Mouse (Mus musculus): Measurements from ENCODE around the gene Stk32c. TPM values are rescaled to one million over a fixed set of nuclear protein-coding genes. Genes with fewer than 3 reads are reported as not detected.

Stk32c gene
- polyA plus RNA-seq, 1 experiment from 2014 or later = 0.46 TPM

DNA sequence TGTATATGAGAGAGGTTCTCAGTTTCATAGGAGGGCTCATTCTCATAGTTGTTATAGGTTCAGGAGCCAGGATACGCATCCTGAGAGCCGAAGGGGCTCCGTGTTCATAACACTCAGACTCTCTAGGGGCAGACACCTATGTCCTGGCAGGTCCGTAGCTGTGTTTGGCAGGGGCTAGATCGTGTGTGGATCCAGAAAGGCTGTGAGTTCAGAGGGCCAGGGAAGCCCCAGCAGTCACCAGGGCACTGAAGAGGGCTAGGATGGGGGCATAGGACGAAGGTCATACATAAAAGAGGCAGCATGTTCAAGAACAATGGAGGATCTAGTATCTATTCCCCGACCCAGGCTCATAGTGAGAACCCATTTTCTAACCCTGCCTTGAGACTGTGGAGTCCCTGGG, 117.8 kb downstream of the Stk32c start:
- 87% methylated on average over 7 of the region's 7 CpGs for WGBS
- no peak for ATAC-seq (ENCODE audit: low FRiP score)
- no peak overlapping the region for H3K27ac ChIP-seq

GRCm38 (mm10) chr7:139094761-139095160, 118.3 kb downstream of the Stk32c start:
- Histone ChIP-seq H3K4me2 (no peak overlapping the region), H3K4me3 (replicated peaks) (no peak overlapping the region), H3K27ac (no peak overlapping the region), H3K4me1 (no peaks in the 10 kb centered on the region), H3K27me3 (no peaks in the 10 kb centered on the region), H3K36me3 (replicated peaks) (peaks cover 94% of the 10 kb centered on the region), H3K9ac (no peak overlapping the region), H3K9me3 (no peaks in the 10 kb centered on the region)
- 90% methylated on average over 6 of the region's 6 CpGs for WGBS
- no peak for ATAC-seq (ENCODE audit: low FRiP score)

More for the DNA sequence above, 117.8 kb downstream of the Stk32c start:
- no peak overlapping the region for H3K9ac ChIP-seq
- H3K4me2 ChIP-seq = no peak overlapping the region
- no peaks in the 10 kb centered on the region for H3K4me1 ChIP-seq
- H3K9me3 ChIP-seq = no peaks in the 10 kb centered on the region
- H3K27me3 ChIP-seq = no peaks in the 10 kb centered on the region
- peaks cover 94% of the 10 kb centered on the region for H3K36me3 ChIP-seq (replicated peaks)
- no peak overlapping the region for H3K4me3 ChIP-seq (replicated peaks)

DNA sequence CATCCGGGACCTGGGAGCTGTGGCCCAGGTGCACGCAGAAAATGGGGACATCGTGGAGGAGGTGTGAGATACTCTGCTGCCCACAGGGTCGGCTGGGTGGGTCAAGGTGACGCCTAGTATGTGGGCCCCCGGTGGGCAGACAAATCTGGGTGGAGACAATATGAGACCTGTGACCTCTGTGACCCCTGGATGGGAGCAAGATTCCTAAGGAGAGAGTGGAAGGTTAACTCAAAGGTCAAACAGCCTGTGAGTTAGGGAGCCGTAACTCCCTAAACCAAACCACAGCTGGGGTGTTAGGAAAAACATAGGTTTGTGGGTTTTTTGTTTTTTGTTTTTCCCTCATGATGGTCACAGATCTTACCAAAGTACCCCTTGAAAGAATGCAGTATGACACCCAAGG, 119.3 kb downstream of the Stk32c start:
- peaks cover 93% of the 10 kb centered on the region for H3K36me3 ChIP-seq (replicated peaks)
- ATAC-seq (ENCODE audit: low FRiP score) = no peak

GRCm38 (mm10) chr7:139093124-139093523, 120.0 kb downstream of the Stk32c start:
- 94% methylated on average over 5 of the region's 5 CpGs for WGBS
- H3K4me1 ChIP-seq = peaks cover 13% of the 10 kb centered on the region
- no peak overlapping the region for H3K4me2 ChIP-seq
- no peaks in the 10 kb centered on the region for H3K9me3 ChIP-seq
- no peak overlapping the region for H3K9ac ChIP-seq
- H3K27me3 ChIP-seq = no peaks in the 10 kb centered on the region
- no peak overlapping the region for H3K4me3 ChIP-seq (replicated peaks)
- no peak overlapping the region for H3K27ac ChIP-seq
- ATAC-seq (ENCODE audit: low FRiP score) = no peak
- peaks cover 86% of the 10 kb centered on the region for H3K36me3 ChIP-seq (replicated peaks)

More for the DNA sequence above, 119.3 kb downstream of the Stk32c start:
- no peak overlapping the region for H3K4me2 ChIP-seq
- WGBS = 92% methylated on average over 7 of the region's 7 CpGs
- H3K27me3 ChIP-seq = no peaks in the 10 kb centered on the region
- H3K27ac ChIP-seq = no peak overlapping the region
- H3K4me1 ChIP-seq = peaks cover 6% of the 10 kb centered on the region; the same call in 1 of the 2 replicates
- no peaks in the 10 kb centered on the region for H3K9me3 ChIP-seq
- H3K4me3 ChIP-seq (replicated peaks) = no peak overlapping the region
- H3K9ac ChIP-seq = no peak overlapping the region

GRCm38 (mm10) chr7:139092676-139093075, 120.4 kb downstream of the Stk32c start:
- no peak overlapping the region for H3K9ac ChIP-seq
- no peak overlapping the region for H3K4me2 ChIP-seq
- 90% methylated on average over 5 of the region's 5 CpGs for WGBS
- no peaks in the 10 kb centered on the region for H3K9me3 ChIP-seq
- H3K4me3 ChIP-seq (replicated peaks) = no peak overlapping the region
- peaks cover 17% of the 10 kb centered on the region for H3K4me1 ChIP-seq
- no peaks in the 10 kb centered on the region for H3K27me3 ChIP-seq
- no peak for ATAC-seq (ENCODE audit: low FRiP score)
- peaks cover 82% of the 10 kb centered on the region for H3K36me3 ChIP-seq (replicated peaks)
- H3K27ac ChIP-seq = no peak overlapping the region

DNA sequence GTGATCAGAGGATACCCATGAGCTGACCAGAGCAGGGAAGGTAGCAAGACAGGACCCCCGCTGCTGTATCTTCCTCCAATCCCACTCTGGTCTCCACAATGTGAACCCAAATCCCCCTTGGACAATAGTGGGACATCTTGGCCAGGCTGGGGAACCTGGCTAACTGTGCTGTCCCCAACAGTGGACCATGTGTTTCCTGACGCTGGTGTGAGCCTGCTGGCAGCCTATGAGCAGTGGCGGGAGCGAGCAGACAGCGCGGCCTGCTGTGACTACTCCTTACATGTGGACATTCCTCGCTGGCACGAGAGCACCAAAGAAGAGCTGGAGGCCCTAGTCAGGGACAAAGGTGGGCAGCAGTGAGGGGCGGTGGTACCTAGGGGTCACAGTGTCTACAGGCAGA, 121.4 kb downstream of the Stk32c start:
- Histone ChIP-seq H3K9me3 (no peaks in the 10 kb centered on the region), H3K27me3 (no peaks in the 10 kb centered on the region; the same call in 1 of the 2 replicates), H3K4me1 (peaks cover 27% of the 10 kb centered on the region), H3K9ac (no peak overlapping the region), H3K4me3 (replicated peaks) (no peak overlapping the region), H3K36me3 (replicated peaks) (peaks cover 74% of the 10 kb centered on the region), H3K27ac (no peak overlapping the region), H3K4me2 (no peak overlapping the region)
- 96% methylated on average over 9 of the region's 9 CpGs for WGBS
- ATAC-seq (ENCODE audit: low FRiP score) = no peak

DNA sequence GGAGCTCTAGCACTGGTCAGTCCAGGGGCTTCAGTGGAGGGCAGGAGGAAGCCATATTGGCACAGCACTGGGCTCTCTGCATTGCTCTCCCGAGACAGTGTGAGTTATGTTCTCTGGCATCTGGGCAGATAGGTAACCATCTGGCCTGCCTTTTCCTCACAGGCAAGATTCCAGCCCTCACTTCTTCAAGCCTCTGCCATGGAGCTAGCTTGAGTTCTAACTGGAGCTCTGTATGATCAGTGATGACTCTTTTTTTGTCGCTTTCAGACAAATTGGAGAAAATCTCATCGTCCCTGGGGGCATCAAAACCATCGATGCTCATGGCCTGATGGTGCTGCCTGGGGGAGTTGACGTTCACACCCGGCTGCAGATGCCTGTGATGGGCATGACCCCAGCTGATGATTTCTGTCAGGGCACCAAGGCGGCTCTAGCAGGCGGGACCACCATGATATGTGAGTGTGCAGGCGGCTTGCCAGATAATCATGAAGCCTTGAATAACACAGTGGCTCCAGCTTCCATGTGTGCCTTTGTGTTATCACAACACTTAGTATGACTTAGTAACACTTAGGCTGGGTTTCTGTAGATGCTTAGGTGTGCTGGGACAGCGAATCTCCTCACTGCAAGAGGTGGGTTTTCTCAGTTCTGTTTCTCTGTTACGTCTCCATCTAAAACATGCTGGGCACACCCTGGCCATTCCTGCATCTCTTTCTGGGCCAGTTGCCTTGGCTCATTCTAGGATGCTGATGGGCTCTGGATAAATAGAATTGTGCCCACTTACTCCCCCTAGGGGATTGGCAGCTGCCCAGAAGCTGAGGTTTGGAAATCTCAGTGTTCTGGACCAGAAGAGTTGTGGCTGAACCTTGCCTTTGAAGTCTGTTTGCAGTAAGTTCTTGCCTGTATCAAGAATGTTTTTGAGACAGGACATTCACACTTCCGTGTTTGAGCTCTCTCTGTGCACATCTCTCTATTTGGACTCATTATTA, 122.9 kb downstream of the Stk32c start:
- Histone ChIP-seq H3K27ac (no peak overlapping the region), H3K27me3 (peaks cover 5% of the 10 kb centered on the region; the same call in 1 of the 2 replicates), H3K9ac (no peak overlapping the region), H3K9me3 (no peaks in the 10 kb centered on the region), H3K4me3 (replicated peaks) (no peak overlapping the region), H3K4me1 (peaks cover 34% of the 10 kb centered on the region), H3K4me2 (no peak overlapping the region), H3K36me3 (replicated peaks) (peaks cover 61% of the 10 kb centered on the region)
- WGBS = 87% methylated on average over 12 of the region's 12 CpGs
- no peak for ATAC-seq (ENCODE audit: low FRiP score)

DNA sequence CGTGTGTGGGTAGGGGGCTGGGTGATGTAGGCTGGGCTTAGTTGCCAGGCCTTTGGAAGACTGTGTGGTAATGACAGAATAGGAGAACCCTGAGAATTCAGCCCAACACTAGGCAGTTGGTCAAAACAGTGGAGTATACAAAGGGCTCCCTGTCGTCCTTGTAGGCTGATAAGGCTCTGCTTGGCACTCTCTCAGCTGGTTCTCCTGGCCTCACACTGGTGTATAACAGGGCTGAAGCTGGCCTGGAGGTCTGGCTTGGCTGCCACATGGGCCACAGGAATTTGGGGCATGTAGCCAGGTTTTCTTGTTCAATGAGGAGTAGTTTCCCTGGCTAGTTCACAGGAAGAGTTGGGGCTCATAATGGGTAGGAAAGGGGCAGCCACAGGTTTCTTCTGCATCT, 125.3 kb downstream of the Stk32c start:
- peak overlapping the region; percentile 74 for H3K4me3 ChIP-seq (replicated peaks)
- no peak overlapping the region for H3K27ac ChIP-seq
- WGBS = 70% methylated on average over 2 of the region's 2 CpGs
- 0 out of 2 replicates have a peak overlapping the region, but pooled peaks have one; percentile 1 for H3K9ac ChIP-seq
- peaks cover 38% of the 10 kb centered on the region for H3K36me3 ChIP-seq (replicated peaks)
- ATAC-seq (ENCODE audit: low FRiP score) = no peak
- H3K4me2 ChIP-seq = peak overlapping the region; percentile 68
- no peaks in the 10 kb centered on the region for H3K9me3 ChIP-seq
- peaks cover 34% of the 10 kb centered on the region for H3K4me1 ChIP-seq
- peaks cover 13% of the 10 kb centered on the region; the same call in 1 of the 2 replicates for H3K27me3 ChIP-seq

GRCm38 (mm10) chr7:139086195-139087158, 126.6 kb downstream of the Stk32c start:
- WGBS = 1% methylated on average over 61 of the region's 61 CpGs
- Histone ChIP-seq H3K36me3 (replicated peaks) (peaks cover 25% of the 10 kb centered on the region), H3K4me2 (peak overlapping the region; percentile 68), H3K27me3 (peaks cover 13% of the 10 kb centered on the region; the same call in 1 of the 2 replicates), H3K4me1 (peaks cover 40% of the 10 kb centered on the region), H3K9me3 (no peaks in the 10 kb centered on the region), H3K9ac (peak overlapping the region; percentile 88), H3K27ac (peak overlapping the region; percentile 63), H3K4me3 (replicated peaks) (peak overlapping the region; percentile 74)
- peak; percentile 67 for ATAC-seq (ENCODE audit: low FRiP score)

DNA sequence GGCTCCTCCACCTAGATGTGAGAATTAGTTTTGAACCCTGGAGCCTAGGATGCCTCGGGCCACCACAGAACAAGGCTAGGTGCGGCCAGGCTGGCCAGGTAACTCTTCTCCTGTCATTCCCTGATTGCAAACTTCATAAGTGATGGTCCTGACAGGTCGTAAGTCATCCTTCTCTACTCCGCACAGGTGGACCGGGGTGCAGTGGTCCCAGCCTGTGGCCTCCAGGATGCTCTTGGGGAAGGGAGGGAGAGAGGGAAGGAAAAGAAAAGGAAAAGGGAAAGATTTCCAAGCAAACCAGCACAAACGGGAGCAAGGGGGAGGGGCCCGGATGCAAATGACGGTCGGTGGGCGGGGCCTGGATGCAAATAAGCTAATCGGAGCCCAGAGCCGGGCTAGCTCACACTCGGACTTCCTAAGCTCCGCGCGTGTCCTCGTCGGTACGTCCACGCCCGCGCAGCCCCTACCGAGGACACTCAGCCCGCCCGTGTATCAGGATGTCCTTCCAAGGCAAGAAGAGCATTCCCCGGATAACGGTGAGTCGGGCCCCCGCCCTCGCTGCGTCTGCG, 127.4 kb downstream of the Stk32c start, which contains the start of gene Dpysl4:
Gene Dpysl4, plus strand, starts transcription at position 373 of the 566 bp plus-strand sequence.
- peak; percentile 89 for ATAC-seq (ENCODE audit: low FRiP score)
- Histone ChIP-seq H3K4me1 (peaks cover 40% of the 10 kb centered on the region), H3K4me2 (peak within 1 kb of the TSS; percentile 68), H3K4me3 (replicated peaks) (peak within 1 kb of the TSS; percentile 74), H3K27me3 (peaks cover 13% of the 10 kb centered on the region; the same call in 1 of the 2 replicates), H3K27ac (peak within 1 kb of the TSS; percentile 63), H3K36me3 (replicated peaks) (peaks cover 17% of the 10 kb centered on the region), H3K9me3 (no peaks in the 10 kb centered on the region), H3K9ac (peak within 1 kb of the TSS; percentile 88)
- WGBS = 6% methylated on average over 32 of the region's 32 CpGs

GRCm38 (mm10) chr7:139084316-139084715, 128.8 kb downstream of the Stk32c start:
- Histone ChIP-seq H3K36me3 (replicated peaks) (peaks cover 4% of the 10 kb centered on the region; the same call in 1 of the 2 replicates), H3K4me2 (no peak overlapping the region), H3K9ac (no peak overlapping the region), H3K4me3 (replicated peaks) (no peak overlapping the region), H3K4me1 (peaks cover 40% of the 10 kb centered on the region), H3K9me3 (no peaks in the 10 kb centered on the region), H3K27ac (no peak overlapping the region), H3K27me3 (peaks cover 13% of the 10 kb centered on the region; the same call in 1 of the 2 replicates)
- WGBS = 68% methylated on average over 1 of the region's 1 CpGs
- no peak for ATAC-seq (ENCODE audit: low FRiP score)

All from forebrain, embryonic 12.5 days (tissue).